Mouse (Mus musculus): ENCODE measurements around the gene Wwox.
A peak's percentile ranks its signal among the peaks of the same experiment; 100 is the strongest.

Wwox gene

DNA sequence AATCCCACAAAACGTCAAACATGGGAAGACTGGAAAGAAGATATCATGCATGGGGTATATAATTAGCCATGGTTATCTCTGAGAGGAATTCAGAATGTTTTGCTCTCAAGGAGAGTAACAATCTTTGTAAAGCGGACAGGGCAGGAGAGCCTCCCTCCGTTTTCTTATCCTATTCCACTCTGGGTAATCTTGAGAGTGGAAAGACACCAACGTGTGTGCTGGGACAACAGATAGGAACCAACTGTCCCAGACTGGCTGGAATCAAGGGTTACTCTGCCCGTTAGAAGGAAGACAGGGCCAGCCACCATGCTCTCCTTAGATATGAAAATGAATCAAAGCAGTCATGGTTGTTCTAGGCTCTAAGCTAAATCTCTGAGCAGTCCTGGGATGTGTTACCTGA, 650.7 kb downstream of the Wwox start:
- ATAC-seq (ENCODE audit: low TSS enrichment), result no peak

DNA sequence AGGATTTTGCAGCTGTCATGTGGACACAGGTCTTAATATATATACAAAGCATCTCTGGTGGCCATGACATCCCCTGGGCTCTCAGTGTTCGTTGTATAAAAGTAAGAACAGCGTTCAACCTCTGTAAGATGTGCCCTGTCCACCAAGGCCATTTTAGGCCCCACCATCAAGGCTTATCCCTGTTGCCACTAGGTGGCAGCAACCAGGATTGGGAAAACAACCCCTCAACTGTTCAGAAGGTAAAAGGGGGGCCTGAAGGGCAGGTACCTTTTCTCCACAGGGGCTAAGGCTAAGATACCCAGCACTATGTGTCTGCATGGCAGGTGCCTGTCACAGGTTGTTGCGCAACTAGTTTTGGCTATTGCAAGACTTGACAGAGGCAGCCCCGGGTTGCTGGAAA, 656.1 kb downstream of the Wwox start:
- ATAC-seq (ENCODE audit: low TSS enrichment), result no peak

DNA sequence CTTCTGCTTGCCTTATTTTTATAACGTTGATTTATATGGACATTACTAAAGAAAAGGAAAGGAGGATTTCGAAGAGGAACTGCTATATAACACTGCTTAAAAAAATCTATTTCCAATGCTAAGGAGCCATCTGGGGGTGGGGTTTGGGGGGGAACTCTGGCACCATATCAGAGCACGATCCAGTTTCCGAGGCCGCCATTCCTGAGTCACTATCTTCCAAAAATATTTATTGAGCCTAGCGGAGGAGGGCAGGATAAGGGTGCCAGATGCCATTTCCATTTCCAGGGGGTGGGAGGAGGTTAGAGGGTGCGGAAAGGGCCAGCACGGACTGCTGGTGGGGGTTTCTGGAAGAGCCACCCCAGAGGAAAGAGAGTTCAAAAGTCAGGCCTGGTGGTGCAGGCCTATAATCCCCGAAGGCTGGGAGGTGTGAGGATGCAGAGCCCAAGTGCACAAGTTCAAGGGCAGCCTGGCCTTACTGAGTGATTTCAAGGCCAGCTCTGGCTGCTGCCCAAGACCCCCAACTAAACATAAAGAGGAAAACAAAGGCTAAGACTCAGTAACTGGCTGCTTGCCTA, 658.6 kb downstream of the Wwox start:
- ATAC-seq (ENCODE audit: low TSS enrichment), result peak; percentile 79

DNA sequence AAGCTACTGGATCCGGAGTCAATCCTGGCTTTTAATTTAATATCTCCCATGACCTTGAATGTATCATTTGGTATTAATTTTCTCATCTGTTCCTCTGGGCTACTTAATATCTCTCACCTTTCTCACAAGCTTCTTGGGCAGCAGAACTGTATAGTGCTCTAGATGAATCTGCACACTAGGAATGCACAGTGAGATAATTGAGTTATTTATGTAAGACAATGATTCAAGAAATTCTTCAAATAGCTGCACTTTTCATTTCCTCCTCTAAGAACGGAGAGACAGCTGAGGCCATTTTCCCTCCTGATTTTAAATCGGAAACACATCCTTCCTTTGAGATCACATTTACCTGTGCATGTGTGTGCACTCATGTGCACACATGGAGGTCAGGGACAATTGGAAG, 669.9 kb downstream of the Wwox start:
- no peak for ATAC-seq (ENCODE audit: low TSS enrichment)

DNA sequence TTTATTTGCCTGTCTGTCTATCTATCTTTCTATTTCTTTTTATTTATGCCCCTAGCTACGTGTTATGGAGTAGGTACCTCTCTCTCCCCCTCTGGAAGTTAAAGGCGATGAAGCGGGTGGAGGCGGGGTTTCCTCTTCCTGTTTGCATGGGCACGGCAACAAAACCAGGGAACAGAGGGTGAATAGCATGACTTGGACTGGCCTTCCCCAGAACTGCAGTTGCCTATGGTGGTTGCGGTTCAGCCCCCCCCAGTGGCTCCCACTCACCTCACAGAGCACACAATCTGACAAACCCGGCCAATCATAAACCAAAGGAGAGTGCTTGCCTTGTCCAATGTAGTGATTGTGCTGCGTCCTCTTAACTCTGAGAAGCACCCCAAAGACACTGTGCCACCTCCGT, 671.0 kb downstream of the Wwox start:
- no peak for ATAC-seq (ENCODE audit: low TSS enrichment)

DNA sequence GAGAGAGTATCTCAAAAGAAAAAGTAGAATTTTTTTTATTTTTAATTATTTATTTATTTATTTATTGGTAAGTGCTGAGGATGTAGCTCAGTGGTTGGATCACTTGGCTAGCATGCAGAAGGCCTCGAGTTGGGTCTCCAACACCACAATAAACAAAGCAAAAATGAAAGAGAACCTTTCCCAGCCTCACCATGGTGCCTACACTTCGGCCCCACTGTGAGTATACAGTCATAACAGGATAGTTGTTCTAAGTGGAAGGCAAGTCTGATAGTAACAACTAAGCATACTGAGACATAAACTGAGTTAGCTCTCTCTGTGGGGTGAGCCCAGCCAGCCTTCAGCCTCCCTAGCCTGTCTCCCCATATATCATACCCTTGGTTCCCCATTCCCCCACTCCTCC, 672.6 kb downstream of the Wwox start:
- ATAC-seq (ENCODE audit: low TSS enrichment), result no peak

DNA sequence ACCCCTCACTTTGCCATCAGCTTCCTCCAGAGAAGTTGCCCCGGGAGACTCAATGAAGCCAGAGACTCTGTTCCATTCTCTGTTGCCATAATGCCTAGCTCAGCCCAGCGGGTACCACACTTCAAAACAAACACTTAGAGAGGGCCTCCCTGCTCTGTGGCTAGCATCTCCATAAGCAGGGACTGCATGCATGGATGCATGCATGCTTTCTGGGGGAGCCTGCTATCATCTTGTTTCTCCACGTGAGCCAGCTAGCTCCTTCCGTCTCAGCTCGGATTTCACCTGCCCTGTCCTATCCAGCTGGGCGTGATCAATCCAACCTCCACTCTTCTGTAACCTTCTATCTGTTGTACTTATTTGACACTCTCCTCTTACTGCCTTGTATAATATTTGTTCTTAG, 675.0 kb downstream of the Wwox start:
- no peak for ATAC-seq (ENCODE audit: low TSS enrichment)

DNA sequence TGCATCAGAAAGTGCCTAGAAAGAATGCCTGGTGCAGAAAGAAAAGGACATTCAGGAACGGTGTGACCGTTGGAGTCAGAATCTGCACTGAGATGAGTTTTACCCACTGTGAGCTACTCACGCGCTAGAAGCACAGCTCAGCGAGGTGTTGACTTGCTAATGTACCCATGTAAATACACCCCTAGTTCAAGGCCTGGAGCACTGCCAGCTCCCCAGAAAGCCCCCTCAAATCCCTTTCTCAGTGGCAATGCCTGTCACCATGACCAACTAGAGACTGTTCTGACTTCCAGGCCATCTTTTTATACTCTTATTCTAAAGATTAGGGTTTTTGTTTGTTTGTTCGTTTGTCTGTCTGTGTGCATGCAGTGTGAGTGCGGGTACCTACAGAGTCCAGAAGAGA, 686.6 kb downstream of the Wwox start:
- ATAC-seq (ENCODE audit: low TSS enrichment), result no peak

DNA sequence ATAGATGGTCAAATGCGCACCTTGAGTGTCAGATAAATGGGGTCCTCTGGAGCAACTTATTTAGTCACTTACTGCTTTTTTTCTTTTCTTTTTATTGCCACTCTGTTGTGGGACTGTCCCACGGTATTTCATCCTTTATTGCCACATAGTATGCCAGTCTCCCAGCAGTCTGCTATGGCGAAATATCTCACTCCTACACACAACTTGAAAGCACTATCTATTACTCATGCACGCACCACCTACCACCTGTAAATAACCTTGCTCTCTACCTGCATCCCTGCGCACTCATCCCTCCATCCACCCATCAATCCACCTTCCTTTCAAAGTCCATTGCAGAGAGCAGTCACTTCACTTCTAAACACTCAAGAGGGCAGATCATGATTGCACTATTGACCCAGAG, 687.2 kb downstream of the Wwox start:
- no peak for ATAC-seq (ENCODE audit: low TSS enrichment)

DNA sequence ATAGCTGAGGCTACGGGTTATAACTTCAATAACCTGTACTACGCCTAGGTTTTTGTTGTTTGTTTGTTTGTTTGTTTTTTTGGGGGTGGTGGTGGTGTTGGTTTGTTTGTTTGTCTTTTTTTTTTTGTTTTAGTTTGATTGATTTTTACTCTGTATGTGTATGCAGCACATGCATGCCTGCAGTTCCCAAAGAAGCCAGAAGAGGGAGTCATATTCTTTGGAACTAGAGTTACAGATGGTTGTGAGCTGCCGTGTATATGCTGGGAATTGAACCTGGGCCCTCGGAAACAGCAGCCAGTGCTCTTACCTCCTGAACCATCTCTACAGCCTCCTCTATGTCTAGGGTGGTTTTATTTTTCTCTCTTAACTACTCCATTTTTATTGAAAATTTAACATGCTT, 689.9 kb downstream of the Wwox start:
- no peak for ATAC-seq (ENCODE audit: low TSS enrichment)

DNA sequence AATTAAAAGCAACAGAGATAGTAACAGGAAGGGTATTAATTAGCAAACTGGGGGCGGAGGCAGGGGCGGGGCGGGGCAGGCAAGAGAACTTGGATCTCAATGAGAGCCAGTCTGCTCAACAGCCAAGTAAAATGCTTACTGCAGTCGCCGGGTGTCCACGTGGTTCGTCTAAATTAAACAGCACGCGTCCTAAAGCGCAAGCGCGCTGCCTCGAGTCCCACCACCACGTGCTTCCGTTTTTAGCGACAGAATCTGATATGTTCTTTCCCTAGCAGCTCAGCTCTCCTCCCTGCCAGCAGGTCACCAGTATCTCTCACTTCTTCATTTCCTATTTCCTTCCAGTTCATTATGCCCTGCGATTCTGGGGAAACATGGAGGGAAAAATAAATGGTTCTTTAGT, 693.7 kb downstream of the Wwox start:
- ATAC-seq (ENCODE audit: low TSS enrichment), result no peak

DNA sequence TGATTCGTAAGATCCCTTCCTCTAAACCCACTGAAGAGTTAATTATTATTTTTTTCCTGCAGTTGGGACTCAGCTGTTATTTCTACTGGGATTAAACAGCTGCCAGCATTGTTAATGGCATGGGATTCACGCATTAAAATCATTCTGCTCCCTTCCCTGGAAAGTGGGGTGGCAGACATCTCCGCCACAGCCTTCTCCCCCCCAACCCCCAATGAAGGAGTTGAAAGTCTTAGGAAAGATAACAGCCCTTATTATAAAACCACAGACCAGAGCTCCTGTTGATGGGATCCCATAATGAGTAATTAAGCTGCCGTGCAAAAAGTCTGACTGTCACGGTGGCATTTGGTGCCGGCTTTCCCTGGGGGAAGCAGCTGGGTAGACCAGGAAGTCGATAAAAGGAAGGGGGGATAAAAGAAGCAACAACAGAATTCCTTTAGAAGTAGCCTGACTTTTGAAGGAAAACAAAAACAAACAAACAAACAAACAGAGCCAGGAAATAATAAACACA, 694.3 kb downstream of the Wwox start:
- ATAC-seq (ENCODE audit: low TSS enrichment), result no peak

DNA sequence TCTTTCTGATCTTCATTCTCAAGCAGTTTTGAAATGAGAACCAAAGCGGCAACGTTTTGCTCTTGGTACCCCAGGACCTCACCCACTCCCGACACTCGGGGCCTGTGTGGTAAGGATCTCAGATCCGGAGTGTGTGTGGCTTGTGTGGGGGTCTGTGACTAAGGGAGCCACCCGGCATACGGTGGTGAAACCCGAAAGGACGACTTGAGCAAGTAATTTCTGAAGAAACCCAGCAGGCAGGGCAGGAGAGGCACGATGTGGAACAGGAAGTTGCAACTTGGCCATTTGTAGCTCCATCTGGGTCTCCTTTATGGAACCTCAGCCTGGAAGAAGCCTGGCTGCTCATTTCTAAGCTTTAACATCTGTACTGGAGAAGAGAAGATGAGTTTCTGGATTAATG, 697.4 kb downstream of the Wwox start:
- ATAC-seq (ENCODE audit: low TSS enrichment), result no peak

DNA sequence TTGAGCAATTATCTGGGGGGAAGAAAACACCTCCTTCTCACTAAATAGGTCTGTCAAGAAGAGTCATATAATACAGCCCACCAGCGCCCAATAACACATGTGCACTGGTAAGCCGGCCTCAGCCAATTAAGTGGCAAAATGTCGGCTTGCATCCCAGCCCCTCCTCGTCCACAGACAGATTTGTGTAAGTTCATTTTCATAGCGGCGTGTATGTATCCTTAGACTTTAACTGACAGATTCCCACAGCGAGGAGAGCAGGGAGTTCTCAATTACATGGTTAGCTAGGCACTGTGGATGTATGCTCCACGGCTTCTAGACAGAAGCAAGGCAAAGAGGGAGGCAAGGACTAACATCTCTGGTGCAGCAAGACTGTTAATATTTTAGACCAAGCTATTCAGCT, 702.2 kb downstream of the Wwox start:
- 0 out of 2 replicates have a peak, but pooled peaks have one; percentile 55 for ATAC-seq (ENCODE audit: low TSS enrichment)

DNA sequence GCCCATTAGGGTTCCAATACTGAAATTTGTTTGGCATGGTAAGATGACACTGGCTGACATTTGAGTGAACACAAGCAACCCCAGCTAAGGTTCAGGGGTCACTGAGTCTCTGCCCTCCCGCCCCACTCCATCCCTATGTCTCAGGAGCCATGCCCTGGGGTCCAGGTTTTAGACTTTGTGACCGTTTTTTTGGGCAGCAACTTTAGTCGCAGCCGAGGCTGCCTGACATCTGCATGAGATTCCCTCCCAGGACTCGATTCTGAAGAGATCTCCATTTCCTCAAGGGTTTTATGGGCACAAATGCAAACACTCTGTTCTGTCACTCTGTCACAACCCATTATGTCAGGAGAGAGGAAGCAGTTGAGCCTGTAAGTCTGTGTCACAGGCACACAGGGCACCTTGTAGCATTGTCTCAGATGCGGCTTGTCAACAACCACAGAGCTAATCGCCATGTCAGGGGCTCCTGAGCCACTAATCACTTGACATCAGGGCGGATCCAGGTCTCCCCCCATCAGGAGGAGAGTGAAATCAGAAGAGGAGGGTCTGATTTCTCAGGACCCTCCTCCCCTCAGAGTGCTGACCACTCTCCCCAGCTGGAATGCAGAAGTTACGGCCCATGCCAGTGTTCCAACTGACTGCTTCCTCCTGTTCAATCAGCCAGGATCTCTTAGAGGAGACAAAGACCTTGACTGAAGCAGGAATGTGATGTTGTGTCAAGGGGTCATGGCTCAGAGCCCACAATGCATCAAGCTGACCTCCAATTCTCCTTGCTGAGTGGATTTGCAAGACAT, 704.3 kb downstream of the Wwox start:
- ATAC-seq (ENCODE audit: low TSS enrichment), result no peak

DNA sequence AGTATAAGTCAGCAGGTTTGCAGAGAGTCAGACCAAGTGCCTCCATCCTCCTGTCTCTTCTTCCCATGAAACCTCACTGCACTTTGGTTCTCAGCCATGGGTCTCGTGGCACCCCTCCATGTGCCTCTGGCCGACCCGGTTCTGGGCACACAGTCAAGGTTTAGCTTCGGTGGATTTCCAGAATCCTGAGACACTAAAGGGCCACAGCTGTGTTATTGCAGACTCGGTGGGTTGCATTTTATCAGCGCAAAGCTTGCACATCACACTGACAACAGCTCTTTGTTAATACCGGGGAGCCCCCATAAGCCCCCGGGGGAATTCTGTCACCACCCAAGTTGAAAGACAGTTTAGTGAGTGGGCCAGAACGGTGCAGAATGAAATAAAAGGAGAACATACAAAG, 707.6 kb downstream of the Wwox start:
- ATAC-seq (ENCODE audit: low TSS enrichment), result no peak

DNA sequence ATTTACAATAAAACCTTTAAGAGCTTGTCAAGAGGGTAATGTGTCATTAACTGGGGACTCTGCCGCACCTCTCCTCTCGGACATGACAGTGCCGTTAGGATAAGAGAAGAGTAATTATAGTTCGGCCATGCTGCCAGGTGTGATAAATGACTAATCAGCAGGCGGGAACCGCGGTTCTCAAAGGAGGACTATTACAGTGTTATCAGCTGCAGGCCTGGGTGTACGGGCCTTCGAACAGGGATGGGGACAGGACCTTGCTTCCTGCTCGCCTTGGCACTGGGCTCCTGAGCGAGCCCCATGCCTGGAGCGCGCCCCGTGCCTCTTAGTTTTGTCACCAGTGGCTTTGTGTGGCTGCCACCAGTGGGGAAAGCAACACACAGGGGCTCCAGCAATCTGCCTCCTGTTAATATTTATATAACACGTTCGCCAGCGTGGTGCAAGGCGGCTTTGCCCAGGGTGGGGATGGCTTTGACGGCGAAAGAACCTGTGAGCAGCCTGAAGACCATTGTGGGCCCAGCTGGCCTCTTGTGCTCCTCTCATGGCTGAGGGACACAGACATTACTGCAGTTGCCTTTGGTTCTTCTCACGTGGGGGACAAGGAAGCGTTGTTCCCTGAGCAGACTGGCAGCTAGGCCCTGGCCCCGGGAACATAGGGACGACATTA, 711.1 kb downstream of the Wwox start:
- no peak for ATAC-seq (ENCODE audit: low TSS enrichment)

DNA sequence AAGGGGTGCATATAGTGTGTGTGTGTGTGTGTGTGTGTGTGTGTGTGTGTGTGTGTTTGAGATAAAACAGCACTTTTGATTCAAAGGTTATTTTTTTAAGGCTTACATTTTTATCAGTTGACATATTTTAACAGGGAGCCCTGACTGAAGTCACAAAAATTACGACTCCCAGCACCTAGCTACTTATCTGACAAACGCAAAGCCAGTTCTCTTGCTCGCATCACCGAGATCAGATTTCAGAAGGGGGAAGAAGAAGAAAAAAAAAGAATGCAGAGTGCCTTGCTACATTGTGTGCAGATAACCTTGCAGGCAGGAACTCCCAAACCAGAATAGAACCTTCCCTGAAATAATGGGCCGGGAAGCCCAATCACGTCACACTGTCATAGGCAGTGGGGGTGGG, 712.0 kb downstream of the Wwox start:
- no peak for ATAC-seq (ENCODE audit: low TSS enrichment)

DNA sequence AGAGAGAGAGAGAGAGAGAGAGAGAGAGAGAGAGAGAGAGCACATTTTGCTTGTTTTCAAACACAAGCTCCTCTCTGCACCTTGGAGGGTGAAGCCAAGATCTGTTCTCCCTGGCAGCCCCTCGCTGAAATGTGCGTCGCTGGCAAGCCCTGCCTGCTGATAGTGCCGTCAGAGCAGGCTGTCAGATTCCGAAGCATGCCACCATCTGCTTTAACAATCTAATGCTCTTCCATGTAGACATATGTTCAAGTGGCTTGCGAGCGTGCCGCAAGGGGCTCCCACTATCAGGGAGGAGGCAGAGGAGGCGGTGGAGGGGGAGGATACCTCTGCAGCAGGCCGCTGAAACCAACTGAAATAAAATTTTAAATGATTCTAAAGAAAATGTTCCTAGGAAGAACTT, 714.6 kb downstream of the Wwox start:
- ATAC-seq (ENCODE audit: low TSS enrichment), result peak; percentile 56

DNA sequence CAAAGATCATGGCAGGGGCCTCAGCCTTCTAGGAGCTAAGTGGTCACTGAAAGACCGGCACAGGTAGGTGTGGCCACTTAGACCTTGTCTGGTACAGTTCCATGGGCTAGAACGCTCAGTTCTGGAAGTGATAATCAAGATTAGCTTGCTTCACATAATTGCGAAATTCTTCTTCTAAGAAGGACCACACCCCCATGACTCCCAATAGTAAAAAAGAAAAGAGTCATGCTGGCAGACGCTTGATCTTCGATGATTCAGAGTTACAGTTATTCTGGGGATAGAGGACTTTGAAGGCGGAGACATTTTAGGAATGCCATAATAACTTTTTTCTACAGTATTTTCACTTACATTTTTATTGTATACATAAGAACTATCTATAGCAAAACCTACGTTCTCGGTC, 716.7 kb downstream of the Wwox start:
- ATAC-seq (ENCODE audit: low TSS enrichment), result peak; percentile 27; the same call in 1 of the 2 replicates

DNA sequence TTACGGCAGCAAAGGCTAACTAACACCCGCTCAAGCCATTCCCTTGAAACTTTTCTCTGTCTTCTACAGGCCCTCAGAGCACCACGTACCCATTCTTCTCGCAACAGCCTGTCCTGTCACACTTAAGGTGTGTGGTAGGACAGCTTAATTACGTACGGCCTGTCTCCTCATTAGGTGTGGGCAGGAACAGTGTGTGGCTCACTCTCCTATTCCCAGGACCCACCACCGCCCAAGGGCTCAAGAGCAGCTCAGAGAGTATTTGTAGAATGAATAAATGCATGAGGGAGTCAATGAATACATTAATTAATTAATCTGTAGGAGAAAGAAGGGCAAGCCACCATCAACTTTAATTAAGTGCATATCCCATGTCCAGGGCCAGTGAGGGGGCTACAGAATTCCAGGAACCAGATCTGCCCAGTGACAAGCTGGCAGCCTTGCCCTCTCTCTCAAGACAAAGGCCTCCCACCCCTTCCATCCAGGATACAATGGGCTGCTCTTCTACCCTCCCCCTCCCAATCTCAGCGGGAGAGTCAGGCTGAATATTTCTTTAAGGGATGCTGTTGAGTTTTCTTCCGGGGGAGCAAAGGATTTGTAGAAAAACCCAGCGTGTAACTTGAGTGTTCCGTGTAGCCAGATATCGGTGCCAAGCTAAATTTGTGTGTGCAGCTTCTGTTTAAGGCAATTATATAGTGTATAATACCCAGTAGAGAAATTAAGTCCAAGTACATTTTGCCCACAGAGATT, 718.7 kb downstream of the Wwox start:
- 0 out of 2 replicates have a peak, but pooled peaks have one; percentile 21 for ATAC-seq (ENCODE audit: low TSS enrichment)

DNA sequence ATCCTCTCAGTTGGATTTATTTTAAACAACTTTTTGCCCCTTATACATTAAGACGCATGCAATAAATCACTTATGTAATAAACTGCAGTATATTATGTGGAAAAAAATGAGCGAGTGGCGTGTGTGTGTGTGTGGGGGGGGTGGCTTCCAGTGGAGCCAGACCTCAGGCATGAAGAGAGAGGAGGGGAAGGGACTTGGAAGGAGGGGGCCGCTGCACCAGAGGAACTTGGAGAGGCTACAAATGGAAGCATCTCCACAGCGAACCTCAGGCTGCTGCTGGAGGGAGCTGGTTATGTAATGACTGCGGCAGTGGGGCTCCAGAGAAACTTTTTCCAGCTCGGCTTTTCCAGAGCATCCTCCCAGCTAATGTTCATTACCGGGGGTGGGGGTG, 719.3 kb downstream of the Wwox start:
- ATAC-seq (ENCODE audit: low TSS enrichment), result peak; percentile 41

Data from frontal cortex, adult (tissue).